8 mouse cellular contexts compared by ENCODE assay signal in genomic region chr7:16398387-16399050, GRCm38 (mm10). TPM values are rescaled to one million over a fixed set of nuclear protein-coding genes. Genes with fewer than 3 reads are reported as not detected.
DNase-seq lines count a peak whose midpoint lies in the region; ATAC-seq and TF ChIP-seq lines count a peak whose summit lies in the region.

No protein-coding gene starts in this region.

- H3K36me3 ChIP-seq in liver, adult 2 months (ENCODE audit: control insufficient read depth, insufficient read depth, low read length) = no peaks in the 10 kb centered on the region
- H3K36me3 ChIP-seq in embryonic facial prominence, embryonic 11.5 days (replicated peaks; ENCODE audit: control insufficient read depth, insufficient read depth, low read depth, low read length) = no peaks in the 10 kb centered on the region
- H3K36me3 ChIP-seq in hindbrain, embryonic 15.5 days = no peaks in the 10 kb centered on the region
- H3K36me3 ChIP-seq in myocyte (ENCODE audit: control insufficient read depth, insufficient read depth) = no peaks in the 10 kb centered on the region

- H3ac ChIP-seq in myocyte (ENCODE audit: control insufficient read depth, insufficient read length) = peak overlapping the region; percentile 65

- DNase-seq in liver, adult 2 months (ENCODE audit: extremely low read depth, low read depth, low spot score) = no peak
- no peak for DNase-seq in liver
- DNase-seq in embryonic facial prominence, embryonic 11.5 days (ENCODE audit: low spot score) = no peak
- DNase-seq in left cerebral cortex, adult 8-10 months (ENCODE audit: low spot score in 2 of 2) = no peak
- DNase-seq in adrenal gland, postnatal 14 days = no peak

- H3K27ac ChIP-seq in liver, adult 2 months (replicated peaks; ENCODE audit: insufficient read depth, low read depth, low read length) = peak overlapping the region; percentile 96
- H3K27ac ChIP-seq in embryonic facial prominence, embryonic 11.5 days (replicated peaks; ENCODE audit: low read depth, low read length) = peak overlapping the region; percentile 100
- H3K27ac ChIP-seq in hindbrain, embryonic 15.5 days (replicated peaks) = peak overlapping the region; percentile 100

- H3K79me2 ChIP-seq in liver, adult 2 months (ENCODE audit: control insufficient read depth, insufficient read depth, low read length) = peaks cover 2% of the 10 kb centered on the region; the same call in 1 of the 2 replicates
- H3K79me2 ChIP-seq in myocyte (ENCODE audit: control insufficient read depth, insufficient read depth) = peaks cover 24% of the 10 kb centered on the region

- H3K4me1 ChIP-seq in liver, adult 2 months (ENCODE audit: control insufficient read depth, insufficient read depth, low read length) = peaks cover 20% of the 10 kb centered on the region
- H3K4me1 ChIP-seq in embryonic facial prominence, embryonic 11.5 days (ENCODE audit: control insufficient read depth, insufficient read depth, low read length) = no peaks in the 10 kb centered on the region
- H3K4me1 ChIP-seq in hindbrain, embryonic 15.5 days (replicated peaks) = peaks cover 12% of the 10 kb centered on the region

- H3K9me3 ChIP-seq in embryonic facial prominence, embryonic 11.5 days (replicated peaks; ENCODE audit: control insufficient read depth, low read length) = no peaks in the 10 kb centered on the region
- no peaks in the 10 kb centered on the region for H3K9me3 ChIP-seq in hindbrain, embryonic 15.5 days

- peak overlapping the region; percentile 78 for H3K9ac ChIP-seq in liver, adult 2 months (ENCODE audit: low read depth, low read length)
- H3K9ac ChIP-seq in embryonic facial prominence, embryonic 11.5 days (replicated peaks; ENCODE audit: low read length) = peak overlapping the region; percentile 68
- H3K9ac ChIP-seq in hindbrain, embryonic 15.5 days = peak overlapping the region; percentile 46

- TF ChIP-seq POLR2A in liver, adult 2 months (IDR thresholded peaks at IDR 0.05; ENCODE audit: extremely low read depth, insufficient read depth, low read length) = no peak
- TF ChIP-seq POLR2A in myocyte (IDR thresholded peaks at IDR 0.05; ENCODE audit: insufficient read length, low read depth) = no peak

- H3K27me3 ChIP-seq in liver, adult 2 months (ENCODE audit: control insufficient read depth, insufficient read depth, low read length) = no peaks in the 10 kb centered on the region
- no peaks in the 10 kb centered on the region for H3K27me3 ChIP-seq in embryonic facial prominence, embryonic 11.5 days (ENCODE audit: control insufficient read depth, insufficient read depth, low read length)
- H3K27me3 ChIP-seq in hindbrain, embryonic 15.5 days = no peaks in the 10 kb centered on the region
- no peaks in the 10 kb centered on the region for H3K27me3 ChIP-seq in myocyte (ENCODE audit: control insufficient read depth, insufficient read depth, insufficient read length)

- no peak for ATAC-seq in embryonic facial prominence, embryonic 11.5 days (replicated peaks; ENCODE audit: insufficient number of reproducible peaks, low FRiP score, low TSS enrichment, low read depth)
- ATAC-seq in hindbrain, embryonic 15.5 days (ENCODE audit: low FRiP score, low read depth) = no peak
- no peak for ATAC-seq in granulocyte monocyte progenitor cell, adult 5-6 weeks (replicated peaks; ENCODE audit: poor library complexity, severe bottlenecking)

- TF ChIP-seq CTCF in liver, adult 2 months (IDR thresholded peaks at IDR 0.05; ENCODE audit: low read depth, low read length) = no peak

- peak overlapping the region; percentile 69 for H3K4me2 ChIP-seq in embryonic facial prominence, embryonic 11.5 days (ENCODE audit: low read depth, low read length)
- peak overlapping the region; percentile 77 for H3K4me2 ChIP-seq in hindbrain, embryonic 15.5 days
- H3K4me2 ChIP-seq in myocyte (ENCODE audit: low read depth) = peak overlapping the region; percentile 100

- no peak overlapping the region for H3K4me3 ChIP-seq in liver, adult 2 months (ENCODE audit: insufficient read depth, low read depth, low read length)
- H3K4me3 ChIP-seq in embryonic facial prominence, embryonic 11.5 days (ENCODE audit: low read depth, low read length) = peak overlapping the region; percentile 92
- peak overlapping the region; percentile 93 for H3K4me3 ChIP-seq in hindbrain, embryonic 15.5 days
- peak overlapping the region; percentile 98 for H3K4me3 ChIP-seq in myocyte

- 65% methylated on average over 3 of the region's 3 CpGs for WGBS in liver, adult 2 months
- 49% methylated on average over 3 of the region's 3 CpGs for WGBS in embryonic facial prominence, embryonic 11.5 days
- 44% methylated on average over 3 of the region's 3 CpGs for WGBS in hindbrain, embryonic 15.5 days

TF ChIP-seq in myocyte, 11 proteins besides CTCF, POLR2A, EP300 and RAD21:
- TF ChIP-seq E2F4 (IDR thresholded peaks at IDR 0.05; ENCODE audit: insufficient read depth) (no peak), USF1 (IDR thresholded peaks at IDR 0.05; ENCODE audit: low read depth) (no peak)

RNA-seq across cellular contexts. Expression of gene Zc3h4, which starts 2.2 kb away (rescaled TPM):
- 5.2 and 7.5 TPM in 2 replicates for total RNA-seq in liver, adult 2 months (2014; rRNA removed)
- 11.1 and 14.3 TPM in 2 replicates for polyA plus RNA-seq in liver, adult 2 months (2012; rRNA removed)
- 13.7 and 14.6 TPM in 2 replicates for polyA plus RNA-seq in embryonic facial prominence, embryonic 11.5 days (2014; fragmentation: Nextera tagmentation; extraction: Ambion mirVana)
- polyA plus RNA-seq in hindbrain, embryonic 15.5 days (2015; fragmentation: Nextera tagmentation; extraction: Ambion mirVana) = 17.5 and 17.6 TPM in 2 replicates
- 24.8 TPM for polyA plus RNA-seq in myocyte (2012; fragmentation: generic; extraction: Trizol)
- total RNA-seq in granulocyte monocyte progenitor cell, adult 5-6 weeks (2014; fragmentation: Nextera tagmentation) = 42.3 and 57.9 TPM in 2 replicates
- 20.9 and 40.7 TPM in 2 replicates for total RNA-seq in granulocyte monocyte progenitor cell, adult 5-6 weeks (2017)
- 10 to 100 TPM; 48.3 to 56.6 (median 52.4) TPM for total RNA-seq in left cerebral cortex, adult 8-10 months (2022)
- total RNA-seq in adrenal gland, postnatal 14 days (2021) = 37.4 and 48.5 TPM in 2 replicates

RNA-seq across cellular contexts. Expression of gene Sae1, which starts 10.9 kb away (rescaled TPM):
- 15.8 and 16.1 TPM in 2 replicates for total RNA-seq in liver, adult 2 months (2014; rRNA removed)
- polyA plus RNA-seq in liver, adult 2 months (2012; rRNA removed) = 11.5 and 25.8 TPM in 2 replicates
- polyA plus RNA-seq in embryonic facial prominence, embryonic 11.5 days (2014; fragmentation: Nextera tagmentation; extraction: Ambion mirVana) = 433 and 434 TPM in 2 replicates
- 251 and 261 TPM in 2 replicates for polyA plus RNA-seq in hindbrain, embryonic 15.5 days (2015; fragmentation: Nextera tagmentation; extraction: Ambion mirVana)
- polyA plus RNA-seq in myocyte (2012; fragmentation: generic; extraction: Trizol) = 169 TPM
- total RNA-seq in granulocyte monocyte progenitor cell, adult 5-6 weeks (2014; fragmentation: Nextera tagmentation) = 131 and 137 TPM in 2 replicates
- 409 and 421 TPM in 2 replicates for total RNA-seq in granulocyte monocyte progenitor cell, adult 5-6 weeks (2017)
- total RNA-seq in left cerebral cortex, adult 8-10 months (2022) = 100 to 1,000 TPM in 3 of 4 experiments, 10 to 100 TPM in 1; 92.2 to 108 (median 105) TPM
- 62.3 and 72.1 TPM in 2 replicates for total RNA-seq in adrenal gland, postnatal 14 days (2021)

RNA-seq across cellular contexts. Expression of gene Tmem160, which starts 54.1 kb away (rescaled TPM):
- total RNA-seq in liver, adult 2 months (2014; rRNA removed) = 31.7 and 32.0 TPM in 2 replicates
- polyA plus RNA-seq in liver, adult 2 months (2012; rRNA removed) = 114 and 128 TPM in 2 replicates
- polyA plus RNA-seq in embryonic facial prominence, embryonic 11.5 days (2014; fragmentation: Nextera tagmentation; extraction: Ambion mirVana) = 50.7 and 60.0 TPM in 2 replicates
- polyA plus RNA-seq in hindbrain, embryonic 15.5 days (2015; fragmentation: Nextera tagmentation; extraction: Ambion mirVana) = 67.8 and 75.6 TPM in 2 replicates
- polyA plus RNA-seq in myocyte (2012; fragmentation: generic; extraction: Trizol) = 131 TPM
- 27.5 and 71.6 TPM in 2 replicates for total RNA-seq in granulocyte monocyte progenitor cell, adult 5-6 weeks (2014; fragmentation: Nextera tagmentation)
- 17.2 and 26.2 TPM in 2 replicates for total RNA-seq in granulocyte monocyte progenitor cell, adult 5-6 weeks (2017)
- total RNA-seq in left cerebral cortex, adult 8-10 months (2022) = 10 to 100 TPM; 53.3 to 81.3 (median 69.6) TPM
- total RNA-seq in adrenal gland, postnatal 14 days (2021) = 46.2 and 49.2 TPM in 2 replicates
